Mouse (Mus musculus): Measurements from ENCODE around the gene Olfr549. TPM values are rescaled to one million over a fixed set of nuclear protein-coding genes. Genes with fewer than 3 reads are reported as not detected.

Olfr549 gene
- not detected in 2 replicates for polyA plus RNA-seq (2015; fragmentation: Nextera tagmentation; extraction: Ambion mirVana)

- Histone ChIP-seq H3K9ac (ENCODE audit: low read depth, low read length) (no peak within 1 kb of the TSS), H3K9me3 (ENCODE audit: control insufficient read depth, low read length) (no peaks in the 10 kb centered on the region), H3K4me3 (ENCODE audit: low read length) (no peak within 1 kb of the TSS), H3K4me2 (ENCODE audit: low read length) (no peak within 1 kb of the TSS), H3K4me1 (ENCODE audit: control insufficient read depth, insufficient read depth, low read depth, low read length) (no peaks in the 10 kb centered on the region), H3K27me3 (replicated peaks; ENCODE audit: control insufficient read depth, insufficient read depth, low read length) (no peaks in the 10 kb centered on the region), H3K27ac (ENCODE audit: low read depth, low read length) (no peak within 1 kb of the TSS), H3K36me3 (ENCODE audit: control insufficient read depth, insufficient read depth, low read length) (no peaks in the 10 kb centered on the region)
- WGBS = 93% methylated on average over 3 of the region's 3 CpGs
- ATAC-seq = no peak
These were observed at the start of gene Olfr549 for GRCm38 (mm10) chr7:102549570-102549969. Olfr549 (plus strand) TSS chr7:102549870.

GRCm38 (mm10) chr7:102501986-102502385, 47.7 kb upstream of the Olfr549 start:
- ATAC-seq = no peak
- Histone ChIP-seq H3K36me3 (ENCODE audit: control insufficient read depth, insufficient read depth, low read length) (no peaks in the 10 kb centered on the region), H3K4me2 (ENCODE audit: low read length) (no peak overlapping the region), H3K4me1 (ENCODE audit: control insufficient read depth, insufficient read depth, low read depth, low read length) (no peaks in the 10 kb centered on the region), H3K9ac (ENCODE audit: low read depth, low read length) (no peak overlapping the region), H3K27ac (ENCODE audit: low read depth, low read length) (no peak overlapping the region), H3K4me3 (ENCODE audit: low read length) (no peak overlapping the region), H3K27me3 (replicated peaks; ENCODE audit: control insufficient read depth, insufficient read depth, low read length) (no peaks in the 10 kb centered on the region), H3K9me3 (ENCODE audit: control insufficient read depth, low read length) (no peaks in the 10 kb centered on the region)
- 86% methylated on average over 5 of the region's 5 CpGs for WGBS

GRCm38 (mm10) chr7:102506848-102507247, 42.8 kb upstream of the Olfr549 start:
- no peaks in the 10 kb centered on the region for H3K4me1 ChIP-seq (ENCODE audit: control insufficient read depth, insufficient read depth, low read depth, low read length)
- no peak overlapping the region for H3K27ac ChIP-seq (ENCODE audit: low read depth, low read length)
- WGBS = 45% methylated on average over 3 of the region's 3 CpGs
- no peak overlapping the region for H3K9ac ChIP-seq (ENCODE audit: low read depth, low read length)
- no peaks in the 10 kb centered on the region for H3K9me3 ChIP-seq (ENCODE audit: control insufficient read depth, low read length)
- H3K36me3 ChIP-seq (ENCODE audit: control insufficient read depth, insufficient read depth, low read length) = no peaks in the 10 kb centered on the region
- peak; percentile 92 for ATAC-seq
- H3K27me3 ChIP-seq (replicated peaks; ENCODE audit: control insufficient read depth, insufficient read depth, low read length) = no peaks in the 10 kb centered on the region
- no peak overlapping the region for H3K4me2 ChIP-seq (ENCODE audit: low read length)
- H3K4me3 ChIP-seq (ENCODE audit: low read length) = no peak overlapping the region

GRCm38 (mm10) chr7:102508066-102508465, 41.6 kb upstream of the Olfr549 start:
- Histone ChIP-seq H3K4me1 (ENCODE audit: control insufficient read depth, insufficient read depth, low read depth, low read length) (0 out of 2 replicates have a peak, but pooled peaks cover 2% of the 10 kb centered on the region), H3K27me3 (replicated peaks; ENCODE audit: control insufficient read depth, insufficient read depth, low read length) (no peaks in the 10 kb centered on the region), H3K4me2 (ENCODE audit: low read length) (no peak overlapping the region), H3K4me3 (ENCODE audit: low read length) (no peak overlapping the region), H3K9ac (ENCODE audit: low read depth, low read length) (no peak overlapping the region), H3K36me3 (ENCODE audit: control insufficient read depth, insufficient read depth, low read length) (no peaks in the 10 kb centered on the region), H3K27ac (ENCODE audit: low read depth, low read length) (no peak overlapping the region), H3K9me3 (ENCODE audit: control insufficient read depth, low read length) (no peaks in the 10 kb centered on the region)
- ATAC-seq = no peak
- 89% methylated on average over 9 of the region's 9 CpGs for WGBS

GRCm38 (mm10) chr7:102508666-102509065, 41.0 kb upstream of the Olfr549 start:
- H3K27ac ChIP-seq (ENCODE audit: low read depth, low read length) = no peak overlapping the region
- H3K27me3 ChIP-seq (replicated peaks; ENCODE audit: control insufficient read depth, insufficient read depth, low read length) = 0 out of 2 replicates have a peak, but pooled peaks cover under 1% of the 10 kb centered on the region
- no peak for ATAC-seq
- H3K4me1 ChIP-seq (ENCODE audit: control insufficient read depth, insufficient read depth, low read depth, low read length) = 0 out of 2 replicates have a peak, but pooled peaks cover 2% of the 10 kb centered on the region
- H3K9me3 ChIP-seq (ENCODE audit: control insufficient read depth, low read length) = no peaks in the 10 kb centered on the region
- H3K4me3 ChIP-seq (ENCODE audit: low read length) = no peak overlapping the region
- no peak overlapping the region for H3K4me2 ChIP-seq (ENCODE audit: low read length)
- 88% methylated on average over 6 of the region's 6 CpGs for WGBS
- no peaks in the 10 kb centered on the region for H3K36me3 ChIP-seq (ENCODE audit: control insufficient read depth, insufficient read depth, low read length)
- H3K9ac ChIP-seq (ENCODE audit: low read depth, low read length) = no peak overlapping the region

- WGBS = 71% methylated on average over 7 of the region's 7 CpGs
- no peak for ATAC-seq
These were observed 39.9 kb upstream of the Olfr549 start for GRCm38 (mm10) chr7:102509726-102510125.

GRCm38 (mm10) chr7:102511927-102512326, 37.7 kb upstream of the Olfr549 start:
- Histone ChIP-seq H3K4me1 (ENCODE audit: control insufficient read depth, insufficient read depth, low read depth, low read length) (peaks cover 9% of the 10 kb centered on the region), H3K27ac (ENCODE audit: low read depth, low read length) (no peak overlapping the region), H3K27me3 (replicated peaks; ENCODE audit: control insufficient read depth, insufficient read depth, low read length) (0 out of 2 replicates have a peak, but pooled peaks cover 3% of the 10 kb centered on the region), H3K4me3 (ENCODE audit: low read length) (no peak overlapping the region), H3K4me2 (ENCODE audit: low read length) (no peak overlapping the region), H3K36me3 (ENCODE audit: control insufficient read depth, insufficient read depth, low read length) (no peaks in the 10 kb centered on the region), H3K9me3 (ENCODE audit: control insufficient read depth, low read length) (no peaks in the 10 kb centered on the region), H3K9ac (ENCODE audit: low read depth, low read length) (no peak overlapping the region)
- 94% methylated on average over 10 of the region's 10 CpGs for WGBS
- no peak for ATAC-seq

More at GRCm38 (mm10) chr7:102509726-102510125, 39.9 kb upstream of the Olfr549 start:
- no peaks in the 10 kb centered on the region for H3K36me3 ChIP-seq (ENCODE audit: control insufficient read depth, insufficient read depth, low read length)
- no peak overlapping the region for H3K9ac ChIP-seq (ENCODE audit: low read depth, low read length)
- H3K4me3 ChIP-seq (ENCODE audit: low read length) = no peak overlapping the region
- H3K27me3 ChIP-seq (replicated peaks; ENCODE audit: control insufficient read depth, insufficient read depth, low read length) = 0 out of 2 replicates have a peak, but pooled peaks cover 3% of the 10 kb centered on the region
- H3K27ac ChIP-seq (ENCODE audit: low read depth, low read length) = no peak overlapping the region
- no peaks in the 10 kb centered on the region for H3K9me3 ChIP-seq (ENCODE audit: control insufficient read depth, low read length)
- 0 out of 2 replicates have a peak, but pooled peaks cover 2% of the 10 kb centered on the region for H3K4me1 ChIP-seq (ENCODE audit: control insufficient read depth, insufficient read depth, low read depth, low read length)
- H3K4me2 ChIP-seq (ENCODE audit: low read length) = no peak overlapping the region

GRCm38 (mm10) chr7:102512814-102513435, 36.7 kb upstream of the Olfr549 start:
- H3K36me3 ChIP-seq (ENCODE audit: control insufficient read depth, insufficient read depth, low read length) = no peaks in the 10 kb centered on the region
- no peaks in the 10 kb centered on the region for H3K9me3 ChIP-seq (ENCODE audit: control insufficient read depth, low read length)
- peak overlapping the region; percentile 46; the same call in 1 of the 2 replicates for H3K27ac ChIP-seq (ENCODE audit: low read depth, low read length)
- H3K9ac ChIP-seq (ENCODE audit: low read depth, low read length) = peak overlapping the region; percentile 86
- under 1% methylated on average over 54 of the region's 54 CpGs for WGBS
- H3K4me1 ChIP-seq (ENCODE audit: control insufficient read depth, insufficient read depth, low read depth, low read length) = peaks cover 9% of the 10 kb centered on the region
- 0 out of 2 replicates have a peak, but pooled peaks cover 3% of the 10 kb centered on the region for H3K27me3 ChIP-seq (replicated peaks; ENCODE audit: control insufficient read depth, insufficient read depth, low read length)
- H3K4me2 ChIP-seq (ENCODE audit: low read length) = peak overlapping the region; percentile 91
- H3K4me3 ChIP-seq (ENCODE audit: low read length) = peak overlapping the region; percentile 49
- ATAC-seq = peak; percentile 98

- 79% methylated on average over 4 of the region's 4 CpGs for WGBS
- Histone ChIP-seq H3K4me3 (ENCODE audit: low read length) (no peak overlapping the region), H3K9ac (ENCODE audit: low read depth, low read length) (no peak overlapping the region)
These were observed 35.5 kb upstream of the Olfr549 start for GRCm38 (mm10) chr7:102514144-102514543.

More at GRCm38 (mm10) chr7:102514144-102514543, 35.5 kb upstream of the Olfr549 start:
- no peaks in the 10 kb centered on the region for H3K9me3 ChIP-seq (ENCODE audit: control insufficient read depth, low read length)
- H3K4me1 ChIP-seq (ENCODE audit: control insufficient read depth, insufficient read depth, low read depth, low read length) = peaks cover 9% of the 10 kb centered on the region
- no peak for ATAC-seq
- H3K27ac ChIP-seq (ENCODE audit: low read depth, low read length) = no peak overlapping the region
- H3K27me3 ChIP-seq (replicated peaks; ENCODE audit: control insufficient read depth, insufficient read depth, low read length) = 0 out of 2 replicates have a peak, but pooled peaks cover 3% of the 10 kb centered on the region
- no peak overlapping the region for H3K4me2 ChIP-seq (ENCODE audit: low read length)
- no peaks in the 10 kb centered on the region for H3K36me3 ChIP-seq (ENCODE audit: control insufficient read depth, insufficient read depth, low read length)
